Mouse (Mus musculus) ES-Bruce4 (cell line): Measurements from ENCODE around the gene Uba1.

Experiments
- CTCF ChIP-seq: IDR thresholded peaks from one replicate; pipeline ENCODE4 v1.8.1; 2011; ENCODE audit warnings: low read depth, low read length
- POLR2A ChIP-seq: IDR thresholded peaks from one replicate; pipeline ENCODE4 v1.8.1; 2011; ENCODE audit warnings: low read length; ENCODE audit not compliant: insufficient read depth

GRCm38 (mm10) chrX:20662317-20662715 is 4.2 kb downstream of the Uba1 start:
- TF ChIP-seq CTCF, result no peak
- TF ChIP-seq POLR2A, result no peak
